14 mouse cellular contexts compared by ENCODE assay signal in genomic region chr16:37754483-37754882, GRCm38 (mm10). TPM values are rescaled to one million over a fixed set of nuclear protein-coding genes. Genes with fewer than 3 reads are reported as not detected.
A peak's percentile ranks its signal among the peaks of the same experiment; 100 is the strongest.
DNase-seq lines count a peak whose midpoint lies in the region; ATAC-seq and TF ChIP-seq lines count a peak whose summit lies in the region.
"Had no signal": no experiment of that assay in that cellular context is flagged by ENCODE, and none has a peak within 500 bp of the region (broad histone marks: within the 10 kb centered on the region; RNA-seq: fewer than 3 reads in every experiment).

No protein-coding gene starts in this region.

- H3K27ac ChIP-seq in lung, postnatal 0 days (ENCODE audit: low read length): peak overlapping the region; percentile 20; the same call in 1 of the 2 replicates
- peak overlapping the region; percentile 52 for H3K27ac ChIP-seq in kidney, embryonic 15.5 days
- H3K27ac ChIP-seq in stomach, postnatal 0 days (replicated peaks): peak overlapping the region; percentile 78
- H3K27ac ChIP-seq: hindbrain, postnatal 0 days; neural tube, embryonic 13.5 days had no signal

- no peak overlapping the region for H3K4me3 ChIP-seq in lung, postnatal 0 days (ENCODE audit: low read depth, low read length)
- no peak overlapping the region for H3K4me3 ChIP-seq in kidney, embryonic 15.5 days (replicated peaks)
- no peak overlapping the region for H3K4me3 ChIP-seq in stomach, postnatal 0 days (ENCODE audit: low read depth, low read length)
- H3K4me3 ChIP-seq: neural tube, embryonic 13.5 days had no signal

- peak; percentile 35 for DNase-seq in adrenal gland, adult 2 months
- no peak for DNase-seq in adrenal gland, adult 8-10 months
- peak; percentile 30 for DNase-seq in lung, postnatal 0 days (ENCODE audit: low spot score)
- DNase-seq in lung, postnatal 14 days: no peak
- no peak for DNase-seq in stomach, postnatal 0 days (ENCODE audit: low spot score)
- no peak for DNase-seq in spleen, postnatal 10 days (ENCODE audit: low spot score in 2 of 2)
- no peak for DNase-seq in thymus, postnatal 4 days
- DNase-seq: gastrocnemius, postnatal 10 days; layer of hippocampus, postnatal 36 days; lung, adult 2 months; midbrain, embryonic 14.5 days had no signal

- H3K36me3 ChIP-seq in lung, postnatal 0 days (ENCODE audit: insufficient read depth, low read length): no peaks in the 10 kb centered on the region
- H3K36me3 ChIP-seq in kidney, embryonic 15.5 days: no peaks in the 10 kb centered on the region
- H3K36me3 ChIP-seq in stomach, postnatal 0 days (ENCODE audit: control insufficient read depth, insufficient read depth, low read length): no peaks in the 10 kb centered on the region
- H3K36me3 ChIP-seq: neural tube, embryonic 13.5 days had no signal

- H3K4me1 ChIP-seq in lung, postnatal 0 days (ENCODE audit: insufficient read depth, low read depth, low read length): peaks cover 6% of the 10 kb centered on the region; the same call in 1 of the 2 replicates
- H3K4me1 ChIP-seq in kidney, embryonic 15.5 days: peaks cover 13% of the 10 kb centered on the region
- no peaks in the 10 kb centered on the region for H3K4me1 ChIP-seq in stomach, postnatal 0 days (replicated peaks; ENCODE audit: control insufficient read depth, insufficient read depth)
- H3K4me1 ChIP-seq: neural tube, embryonic 13.5 days had no signal

- H3K4me2 ChIP-seq in lung, postnatal 0 days (replicated peaks; ENCODE audit: low read depth, low read length): no peak overlapping the region
- no peak overlapping the region for H3K4me2 ChIP-seq in kidney, embryonic 15.5 days
- H3K4me2 ChIP-seq in stomach, postnatal 0 days (replicated peaks; ENCODE audit: low read depth): no peak overlapping the region
- H3K4me2 ChIP-seq: neural tube, embryonic 13.5 days had no signal

- no peak for TF ChIP-seq EP300 in lung, postnatal 0 days (IDR thresholded peaks at IDR 0.05)
- TF ChIP-seq EP300 in stomach, postnatal 0 days (optimal IDR thresholded peaks at IDR 0.05): no peak

- no peak overlapping the region for H3K9ac ChIP-seq in lung, postnatal 0 days (replicated peaks; ENCODE audit: low read depth)
- H3K9ac ChIP-seq in kidney, embryonic 15.5 days: no peak overlapping the region
- H3K9ac ChIP-seq in stomach, postnatal 0 days (ENCODE audit: low read length): no peak overlapping the region
- H3K9ac ChIP-seq: neural tube, embryonic 13.5 days had no signal

- 14% methylated on average over 4 of the region's 4 CpGs for WGBS in lung, postnatal 0 days
- 70% methylated on average over 4 of the region's 4 CpGs for WGBS in kidney, embryonic 15.5 days
- WGBS in stomach, postnatal 0 days: 46% methylated on average over 4 of the region's 4 CpGs

- peak; percentile 35; the same call in 1 of the 2 replicates for ATAC-seq in lung, postnatal 0 days
- 0 out of 2 replicates have a peak, but pooled peaks have one; percentile 57 for ATAC-seq in kidney, embryonic 15.5 days (replicated peaks; ENCODE audit: low FRiP score)
- peak; percentile 19; the same call in 1 of the 2 replicates for ATAC-seq in stomach, postnatal 0 days (ENCODE audit: low FRiP score, low TSS enrichment)
- ATAC-seq: hindbrain, postnatal 0 days had no signal

- no peaks in the 10 kb centered on the region for H3K27me3 ChIP-seq in lung, postnatal 0 days (replicated peaks; ENCODE audit: insufficient read depth, low read length)
- no peaks in the 10 kb centered on the region for H3K27me3 ChIP-seq in kidney, embryonic 15.5 days
- no peaks in the 10 kb centered on the region for H3K27me3 ChIP-seq in stomach, postnatal 0 days (ENCODE audit: control insufficient read depth, insufficient read depth, low read length)
- H3K27me3 ChIP-seq: neural tube, embryonic 13.5 days had no signal

- H3K9me3 ChIP-seq in lung, postnatal 0 days (ENCODE audit: low read length): no peaks in the 10 kb centered on the region
- H3K9me3 ChIP-seq in kidney, embryonic 15.5 days (replicated peaks): no peaks in the 10 kb centered on the region
- H3K9me3 ChIP-seq in stomach, postnatal 0 days (ENCODE audit: control insufficient read depth, low read length): no peaks in the 10 kb centered on the region
- H3K9me3 ChIP-seq: neural tube, embryonic 13.5 days had no signal

- no peak for TF ChIP-seq CTCF in lung, postnatal 0 days (IDR thresholded peaks at IDR 0.05)
- TF ChIP-seq CTCF in stomach, postnatal 0 days (IDR thresholded peaks at IDR 0.05; ENCODE audit: low read depth): no peak

RNA-seq across cellular contexts. Expression of gene Fstl1, which starts 22.2 kb away (rescaled TPM):
- total RNA-seq in adrenal gland, adult 2 months (2021): 10 to 100 TPM; 39.3 to 56.7 TPM
- 8.0 and 8.6 TPM in 2 replicates for polyA plus RNA-seq in adrenal gland, adult 2 months (2012; rRNA removed)
- 10 to 100 TPM; 21.2 to 45.6 (median 33.8) TPM for total RNA-seq in adrenal gland, adult 8-10 months (2022)
- 305 and 333 TPM in 2 replicates for polyA plus RNA-seq in lung, postnatal 0 days (2015; fragmentation: Nextera tagmentation; extraction: Ambion mirVana)
- 557 and 571 TPM in 2 replicates for polyA plus RNA-seq in kidney, embryonic 15.5 days (2015; fragmentation: Nextera tagmentation; extraction: Ambion mirVana)
- 238 and 254 TPM in 2 replicates for polyA plus RNA-seq in stomach, postnatal 0 days (2015; fragmentation: Nextera tagmentation; extraction: Ambion mirVana)

Comparison
In these comparisons a context has a peak if more than half of its experiments do, and no peak if none do; other contexts are left out.
1. DNase-seq: peak in adrenal gland, adult 2 months (single experiment) and lung, postnatal 0 days (single experiment); none in adrenal gland, adult 8-10 months (single experiment), lung, postnatal 14 days (single experiment), stomach, postnatal 0 days (single experiment), spleen, postnatal 10 days (0 of 2) and thymus, postnatal 4 days (single experiment).
2. H3K27ac ChIP-seq: peak in every context shown above with its lines; median percentile 78 in stomach, postnatal 0 days; 52 in kidney, embryonic 15.5 days; 20 in lung, postnatal 0 days.
3. RNA of gene Fstl1, which starts 22.2 kb away (polyA plus RNA-seq): 557 to 571 TPM in kidney, embryonic 15.5 days, 305 to 333 TPM in lung, postnatal 0 days and 238 to 254 TPM in stomach, postnatal 0 days; 8.0 to 8.6 TPM in adrenal gland, adult 2 months; every median in the first group is over 10 times any median in the second.
4. Peak in every context shown above with its lines, with median percentiles within 50 percentile points of each other: ATAC-seq.